Comparison of ENCODE assay signal across 14 mouse cellular contexts in genomic region chr2:45749379-45749778, GRCm38 (mm10).
"Had no signal": no experiment of that assay in that cellular context is flagged by ENCODE, and none has a peak within 500 bp of the region (broad histone marks: within the 10 kb centered on the region; RNA-seq: fewer than 3 reads in every experiment).

No protein-coding gene starts in this region.

- H3K27me3 ChIP-seq: lung, embryonic 15.5 days; midbrain, embryonic 12.5 days; midbrain, embryonic 15.5 days; neural tube, embryonic 12.5 days; stomach, embryonic 15.5 days had no signal

- H3K4me2 ChIP-seq: lung, embryonic 15.5 days; midbrain, embryonic 12.5 days; midbrain, embryonic 15.5 days; neural tube, embryonic 12.5 days; stomach, embryonic 15.5 days had no signal

- DNase-seq: lung, adult 2 months; lung, postnatal 10 days; lung, postnatal 4 days; right cerebral cortex, postnatal 14 days; thymus, adult 2 months; thymus, postnatal 25 days; thymus, postnatal 4 days had no signal

- ATAC-seq: midbrain, embryonic 15.5 days had no signal

- H3K4me3 ChIP-seq: lung, embryonic 15.5 days; midbrain, embryonic 10.5 days; midbrain, embryonic 12.5 days; midbrain, embryonic 15.5 days; neural tube, embryonic 12.5 days; stomach, embryonic 15.5 days had no signal

- H3K9me3 ChIP-seq: lung, embryonic 15.5 days; midbrain, embryonic 10.5 days; midbrain, embryonic 12.5 days; midbrain, embryonic 15.5 days; neural tube, embryonic 12.5 days; stomach, embryonic 15.5 days had no signal

- H3K36me3 ChIP-seq: lung, embryonic 15.5 days; midbrain, embryonic 10.5 days; midbrain, embryonic 12.5 days; midbrain, embryonic 15.5 days; neural tube, embryonic 12.5 days; stomach, embryonic 15.5 days had no signal

- H3K9ac ChIP-seq: lung, embryonic 15.5 days; midbrain, embryonic 12.5 days; midbrain, embryonic 15.5 days; neural tube, embryonic 12.5 days; stomach, embryonic 15.5 days had no signal

- H3K27ac ChIP-seq: lung, embryonic 15.5 days; midbrain, embryonic 10.5 days; midbrain, embryonic 12.5 days; midbrain, embryonic 15.5 days; neural tube, embryonic 12.5 days; stomach, embryonic 15.5 days; stomach, postnatal 0 days had no signal

- H3K4me1 ChIP-seq: midbrain, embryonic 10.5 days; midbrain, embryonic 15.5 days; neural tube, embryonic 12.5 days; stomach, embryonic 15.5 days had no signal
